Mouse (Mus musculus) midbrain, postnatal 0 days (tissue): ENCODE results near the gene Gxylt2. TPM values are rescaled to one million over a fixed set of nuclear protein-coding genes. Genes with fewer than 3 reads are reported as not detected.

Experiments
- ATAC-seq: fragments of 200-750 bp; cut with Nextera tagmentation; 2 replicates; pipeline ENCODE4 v1.8.0; 2017; ENCODE audit warnings: moderate number of reproducible peaks, mild to moderate bottlenecking, moderate TSS enrichment, moderate library complexity; ENCODE audit not compliant: low FRiP score
- DNase-seq: peaks from one replicate; pipeline ENCODE4 v3.0.0-alpha.2; 2015; ENCODE audit warnings: low spot score
- H3K27ac ChIP-seq: fragments of 300-500 bp; sonication (generic); 2 replicates; pipeline ENCODE4 v1.5.1; 2014; ENCODE audit warnings: low read depth, mild to moderate bottlenecking, low read length, mixed read lengths
- H3K27me3 ChIP-seq: fragments of 300-500 bp; sonication (generic); 2 replicates; pipeline ENCODE4 v1.6.1; 2014; ENCODE audit warnings: low read length, control low read depth, mixed read lengths; ENCODE audit not compliant: insufficient read depth
- H3K36me3 ChIP-seq: fragments of 300-500 bp; sonication (generic); 2 replicates; pipeline ENCODE4 v1.6.1; 2014; ENCODE audit warnings: low read length, control low read depth, mixed read lengths; ENCODE audit not compliant: insufficient read depth
- H3K4me1 ChIP-seq: fragments of 300-500 bp; sonication (generic); 2 replicates; pipeline ENCODE4 v1.6.1; 2014; ENCODE audit warnings: mild to moderate bottlenecking, control low read depth, antibody characterized with exemption, low read length, mixed read lengths; ENCODE audit not compliant: insufficient read depth
- H3K4me2 ChIP-seq: fragments of 300-500 bp; sonication (generic); 2 replicates; pipeline ENCODE4 v1.6.1; 2014; ENCODE audit warnings: low read depth, mild to moderate bottlenecking, low read length, mixed read lengths; ENCODE audit not compliant: poor library complexity, severe bottlenecking
- H3K4me3 ChIP-seq: fragments of 300-500 bp; sonication (generic); 2 replicates; pipeline ENCODE4 v1.5.1; 2014; ENCODE audit warnings: low read depth, mild to moderate bottlenecking, low read length, moderate library complexity
- H3K9ac ChIP-seq: fragments of 300-500 bp; sonication (generic); replicated peaks from 2 replicates; pipeline ENCODE4 v1.6.1; 2014; ENCODE audit warnings: mild to moderate bottlenecking, low read length, moderate library complexity, mixed read lengths; ENCODE audit not compliant: poor library complexity, severe bottlenecking
- H3K9me3 ChIP-seq: fragments of 300-500 bp; sonication (generic); 2 replicates; pipeline ENCODE4 v1.6.1; 2016; ENCODE audit warnings: low read length, control low read depth
- CTCF ChIP-seq: IDR thresholded peaks from 2 replicates; pipeline ENCODE4 v1.5.1; 2016; ENCODE audit warnings: antibody characterized with exemption, mild to moderate bottlenecking
- whole genome bisulfite sequencing: fragments of 180-500 bp; shearing (Covaris S2); extraction: QIAGEN DNeasy Blood & Tissue Kit; methylation state at CpG from one replicate; pipeline ENCODE4 v1.1.7; 2014; 5-methylcytosine and 5-hydroxymethylcytosine counted together
- polyA plus RNA-seq: library from polyadenylated mRNA; unstranded; fragments of >200 nt; fragmentation: Nextera tagmentation; extraction: Ambion mirVana; gene quantifications from 2 replicates; pipeline ENCODE4 v1.2.1, GENCODE M21; 2015
- total RNA-seq: library from RNA; depleted of rRNA; stranded (reverse); fragments of >200 nt; gene quantifications from 2 replicates; pipeline ENCODE4 v1.2.3, GENCODE M21; 2014; rRNA removed

The Gxylt2 gene
- total and polyA plus RNA-seq, 2 experiments from 2014 or later, result 2.0 to 3.1 TPM

DNA sequence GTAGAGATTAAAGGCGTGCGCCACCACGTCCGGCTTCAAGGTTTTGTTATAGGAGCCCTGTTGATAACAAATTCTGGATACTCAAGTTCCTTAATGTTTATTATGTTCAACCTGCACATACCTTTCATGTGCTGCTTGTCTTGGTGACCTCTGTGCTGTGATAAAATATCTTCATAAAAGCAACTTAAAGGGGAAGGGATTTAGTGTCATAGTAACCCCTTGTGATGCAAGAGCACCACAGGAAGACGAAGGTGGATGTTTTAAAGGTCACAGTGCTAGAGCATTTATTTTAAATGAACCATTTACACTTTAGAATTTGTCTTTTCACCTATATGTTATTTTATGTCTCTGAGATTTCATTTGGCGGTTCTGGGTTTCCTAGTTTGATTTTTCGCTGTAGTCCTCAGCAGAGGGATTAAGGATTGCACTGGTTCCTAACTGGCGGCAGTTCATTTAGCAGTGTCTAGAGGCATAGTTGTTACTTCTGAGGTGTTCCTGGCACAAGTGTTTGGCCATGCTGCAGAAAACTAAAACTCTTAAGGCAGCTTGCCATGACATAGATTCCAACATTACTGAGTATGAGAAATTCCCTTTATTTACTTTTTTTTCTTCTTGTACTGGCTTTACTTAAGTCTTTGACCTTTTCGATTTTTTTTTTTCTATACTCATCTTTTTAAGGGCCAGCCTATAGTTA lies 144.3 kb downstream of the Gxylt2 start:
- H3K27ac ChIP-seq, result no peak overlapping the region
- H3K27me3 ChIP-seq, result no peaks in the 10 kb centered on the region
- no peaks in the 10 kb centered on the region; the same call in 1 of the 2 replicates for H3K36me3 ChIP-seq
- H3K4me3 ChIP-seq, result no peak overlapping the region
- TF ChIP-seq CTCF, result no peak
- H3K4me1 ChIP-seq, result no peaks in the 10 kb centered on the region
- ATAC-seq (no peak), DNase-seq (no peak)
- WGBS, result 84% methylated on average over 9 of the region's 9 CpGs
- no peaks in the 10 kb centered on the region for H3K9me3 ChIP-seq
- no peak overlapping the region for H3K9ac ChIP-seq
- no peak overlapping the region for H3K4me2 ChIP-seq

DNA sequence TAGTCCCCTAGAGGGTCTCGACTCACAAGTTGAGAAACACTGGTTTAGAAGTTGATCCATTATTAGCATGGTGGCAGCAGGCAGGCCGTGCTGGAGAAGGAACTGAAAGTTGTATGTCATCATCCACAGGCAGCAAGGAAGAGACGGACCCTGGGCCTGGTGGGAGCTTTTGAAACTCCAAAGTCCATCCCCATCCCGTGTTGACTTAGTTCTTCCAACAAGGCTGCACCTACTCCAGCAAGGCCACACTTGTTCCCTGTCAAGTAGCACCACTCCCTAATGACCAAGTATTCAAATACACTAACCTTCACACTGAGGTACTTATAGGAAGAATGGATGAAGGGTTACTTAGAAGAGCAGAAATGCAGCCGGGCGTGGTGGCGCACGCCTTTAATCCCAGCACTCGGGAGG lies 146.1 kb downstream of the Gxylt2 start:
- Histone ChIP-seq H3K36me3 (no peaks in the 10 kb centered on the region; the same call in 1 of the 2 replicates), H3K4me2 (no peak overlapping the region), H3K9ac (no peak overlapping the region), H3K4me1 (no peaks in the 10 kb centered on the region), H3K4me3 (no peak overlapping the region), H3K27me3 (no peaks in the 10 kb centered on the region), H3K27ac (no peak overlapping the region), H3K9me3 (no peaks in the 10 kb centered on the region)
- TF ChIP-seq CTCF, result no peak
- DNase-seq (no peak), ATAC-seq (no peak)
- 90% methylated on average over 9 of the region's 9 CpGs for WGBS

GRCm38 (mm10) chr6:100851083-100851482 lies 146.5 kb downstream of the Gxylt2 start:
- WGBS, result 95% methylated on average over 5 of the region's 5 CpGs

More at GRCm38 (mm10) chr6:100851083-100851482, 146.5 kb downstream of the Gxylt2 start:
- no peak for ATAC-seq
- Histone ChIP-seq H3K9me3 (no peaks in the 10 kb centered on the region), H3K36me3 (no peaks in the 10 kb centered on the region; the same call in 1 of the 2 replicates), H3K27me3 (no peaks in the 10 kb centered on the region), H3K4me3 (no peak overlapping the region), H3K4me1 (no peaks in the 10 kb centered on the region), H3K27ac (no peak overlapping the region), H3K4me2 (no peak overlapping the region), H3K9ac (no peak overlapping the region)
- TF ChIP-seq CTCF, result no peak
- no peak for DNase-seq

Other genes with a start within 250 kb of the Gxylt2 start
- gene Shq1, start 33.6 kb upstream of the Gxylt2 start, total RNA-seq, result 4.3 and 5.6 TPM in 2 replicates
- gene Shq1, start 33.6 kb upstream of the Gxylt2 start, polyA plus RNA-seq, result 3.7 and 5.6 TPM in 2 replicates
- gene Ppp4r2, start 128.9 kb downstream of the Gxylt2 start, total RNA-seq, result 32.7 and 39.0 TPM in 2 replicates
- gene Ppp4r2, start 128.9 kb downstream of the Gxylt2 start, polyA plus RNA-seq, result 8.4 and 10.0 TPM in 2 replicates